Mouse (Mus musculus) lung, postnatal 36 days (tissue): ENCODE results near the gene Wdr63.

Experiments
- DNase-seq: peaks from one replicate; pipeline ENCODE4 v3.0.0; 2022; ENCODE audit warnings: mixed read lengths

The Wdr63 gene

DNA sequence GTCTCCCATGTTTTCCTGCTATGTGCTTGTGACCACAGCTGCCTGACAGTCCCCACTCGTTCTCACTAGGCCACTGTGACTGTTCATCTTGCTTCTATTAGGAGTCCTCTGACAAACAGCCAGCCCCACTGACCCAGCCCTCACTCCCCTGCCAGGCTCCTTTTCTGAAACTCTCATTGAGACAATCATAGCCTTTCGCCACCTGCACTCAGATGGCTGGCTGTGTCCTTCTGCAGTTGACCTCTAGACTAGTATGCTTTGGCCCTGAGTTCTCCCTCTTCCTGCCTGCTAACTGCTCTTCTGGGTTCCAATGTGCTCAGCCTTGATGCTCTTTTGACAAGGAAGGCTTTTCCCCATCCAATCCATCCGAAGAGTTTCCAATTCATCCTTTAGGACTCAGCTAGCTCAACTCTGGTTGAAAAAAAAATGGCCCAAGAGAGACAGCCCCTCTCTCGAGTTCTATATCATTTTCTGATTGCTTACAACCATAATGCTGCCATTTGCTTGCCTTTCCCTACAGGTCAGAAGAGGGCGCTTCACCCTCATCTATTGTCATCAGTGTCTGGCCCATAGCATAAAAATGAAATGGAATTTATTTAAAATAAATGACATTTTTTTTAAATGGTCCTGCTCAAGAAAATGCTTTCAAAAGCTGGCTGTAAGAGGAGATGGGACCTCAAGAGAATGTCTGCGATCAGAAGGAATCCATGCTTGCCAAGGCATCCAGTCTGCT is 54.7 kb downstream of the Wdr63 start:
- DNase-seq = no peak

GRCm38 (mm10) chr3:146051277-146052007 is 56.5 kb downstream of the Wdr63 start:
- DNase-seq = peak; percentile 34

DNA sequence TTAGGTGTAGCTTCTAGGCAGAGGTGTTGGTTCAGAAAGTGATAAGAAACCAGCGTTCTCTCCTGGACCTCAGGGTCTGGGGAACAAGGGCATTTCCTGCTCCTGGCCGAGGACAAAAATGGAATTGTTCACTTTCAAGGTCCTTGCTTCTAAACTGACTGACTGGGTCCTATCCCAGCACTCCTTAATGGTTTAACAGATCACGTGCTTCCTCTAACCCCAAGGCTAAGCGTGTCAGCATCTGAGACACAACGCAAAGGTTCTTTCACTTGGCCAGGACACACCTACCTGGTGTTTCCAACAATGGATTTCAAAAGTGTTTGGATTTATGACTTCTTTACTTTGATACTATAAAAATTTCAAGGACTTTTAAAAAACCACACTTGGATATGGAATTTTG is 58.0 kb downstream of the Wdr63 start:
- no peak for DNase-seq

DNA sequence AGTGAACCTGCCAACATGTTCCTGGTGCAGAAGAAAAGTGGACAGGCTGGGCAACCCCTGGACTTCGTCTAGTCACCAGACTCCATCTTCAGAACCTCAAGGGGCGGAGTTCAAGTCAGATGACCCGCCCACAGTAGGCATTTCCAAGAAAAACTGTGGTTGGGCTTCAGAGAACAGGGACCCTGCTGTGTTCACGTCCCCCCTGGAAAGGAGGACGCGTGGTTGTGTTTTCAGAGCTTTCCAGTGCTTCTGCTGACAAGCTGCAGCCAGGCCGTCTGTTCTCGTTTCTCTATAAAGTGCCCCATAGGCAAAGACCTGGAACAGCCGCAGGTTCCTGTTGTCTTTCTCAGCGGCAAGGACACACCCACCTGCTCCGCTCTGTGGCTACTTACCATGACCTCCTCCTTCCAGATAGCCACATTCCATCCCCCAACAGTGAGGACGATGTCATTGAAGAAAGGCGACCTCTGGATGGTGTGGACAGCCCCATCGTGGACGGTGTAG is 60.2 kb downstream of the Wdr63 start:
- DNase-seq = peak; percentile 71

DNA sequence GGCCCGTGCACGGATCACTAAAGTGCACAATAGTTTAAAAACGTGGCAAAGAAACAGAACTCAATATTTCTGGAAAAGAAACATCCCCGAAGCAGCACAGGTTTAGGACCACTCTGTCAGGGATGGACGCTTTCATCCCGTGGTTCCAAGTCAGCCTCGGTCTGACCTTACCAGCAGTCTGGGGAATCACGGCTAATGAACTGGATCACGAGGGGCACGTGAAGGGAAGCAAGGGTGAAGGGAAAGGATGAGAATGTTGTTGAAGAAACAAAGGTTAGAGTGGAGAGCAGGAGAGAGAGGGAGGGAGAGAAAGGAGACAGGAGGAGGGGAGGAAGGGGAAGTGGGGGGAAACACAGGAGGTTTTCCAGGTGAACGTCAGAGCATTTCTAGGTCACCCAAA is 61.9 kb downstream of the Wdr63 start:
- no peak for DNase-seq

DNA sequence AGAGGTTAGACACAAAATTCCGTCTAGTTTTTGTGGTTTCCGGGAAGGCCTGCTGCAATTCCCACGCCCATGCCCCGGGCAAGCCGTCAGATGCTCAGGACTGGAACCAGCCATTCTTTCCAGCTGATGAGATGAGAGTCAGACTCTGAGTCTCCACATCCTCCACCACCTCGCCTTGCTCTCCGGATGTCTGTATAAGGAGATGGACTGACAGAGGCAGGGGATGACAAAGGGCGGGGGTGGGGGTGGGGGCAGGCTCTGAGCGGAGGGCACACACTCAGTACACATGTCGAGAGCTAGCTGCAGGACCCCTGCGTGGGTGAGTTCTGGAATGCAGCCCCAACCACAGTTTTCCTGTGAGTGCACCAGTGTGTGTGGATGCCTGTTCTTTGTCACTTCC is 63.0 kb downstream of the Wdr63 start:
- DNase-seq = no peak

- DNase-seq = no peak
Measured at GRCm38 (mm10) chr3:146041382-146041781, 66.5 kb downstream of the Wdr63 start.

DNA sequence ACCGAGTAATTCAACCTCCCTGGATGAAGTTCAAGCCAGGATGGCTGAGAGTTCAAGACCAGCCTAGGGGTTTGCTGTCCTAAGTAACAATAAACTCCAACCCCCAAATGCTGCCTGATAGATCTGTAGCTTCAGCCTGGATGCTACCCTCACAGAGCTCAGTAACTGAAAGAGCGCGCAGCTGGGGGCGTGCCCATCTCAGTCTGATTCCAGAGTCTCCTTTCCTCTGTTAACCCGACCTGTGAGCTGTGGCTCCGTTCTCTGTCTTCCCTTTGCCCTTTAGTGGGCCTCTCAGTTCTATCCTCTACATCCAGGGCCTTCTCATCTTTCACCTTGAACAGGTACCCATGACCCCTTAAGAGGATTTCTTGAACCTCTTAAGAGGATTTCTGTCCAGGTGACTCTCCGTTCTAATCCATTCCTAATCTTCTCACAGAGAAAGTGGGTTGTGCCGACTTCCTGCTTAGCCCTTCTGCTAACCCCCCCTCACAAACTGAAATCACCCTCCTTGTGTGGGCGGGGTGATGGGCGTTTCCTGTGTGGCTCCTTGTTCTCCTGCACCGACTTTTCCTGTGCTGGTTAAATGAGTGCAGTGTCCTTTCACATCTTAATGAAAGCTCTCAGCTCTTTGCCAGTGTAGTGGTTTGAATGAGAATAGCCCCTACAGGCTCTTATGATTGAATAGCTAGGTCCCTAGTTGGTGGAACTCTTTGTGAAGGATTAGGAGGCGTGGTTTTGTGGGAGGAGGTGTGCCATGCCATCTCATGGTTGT is 68.6 kb downstream of the Wdr63 start:
- DNase-seq = peak; percentile 32

- DNase-seq = no peak
Measured at GRCm38 (mm10) chr3:146037906-146038305, 70.0 kb downstream of the Wdr63 start.

GRCm38 (mm10) chr3:146032976-146033375 is 75.0 kb downstream of the Wdr63 start:
- DNase-seq = no peak

DNA sequence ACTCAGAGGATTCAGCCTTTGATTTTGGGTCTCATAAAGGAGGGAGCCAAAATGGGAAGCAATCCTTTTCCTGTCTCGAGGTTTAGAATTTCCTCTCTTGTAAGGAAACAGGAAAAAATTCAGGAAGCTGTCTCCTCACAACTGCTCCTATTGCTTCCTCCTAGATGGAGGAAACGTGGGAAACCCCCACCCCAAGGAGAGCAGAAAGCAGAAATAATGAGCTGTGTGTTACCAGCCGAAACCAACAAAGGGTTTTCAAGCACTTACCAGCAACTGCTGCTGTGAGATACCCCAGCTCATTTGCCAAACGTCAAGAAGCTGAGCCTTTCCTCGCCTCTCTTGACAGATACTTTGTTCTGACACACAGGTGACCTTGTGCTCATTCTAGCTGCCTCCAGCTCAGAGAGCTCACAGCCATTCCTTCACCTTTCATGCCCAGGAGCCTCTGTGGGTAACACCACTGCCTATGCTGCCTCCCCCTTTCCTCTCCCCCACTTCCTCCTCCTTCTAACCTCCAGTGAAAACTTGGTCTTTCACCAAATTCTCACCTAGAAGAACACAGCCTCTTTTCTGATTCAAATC is 77.6 kb downstream of the Wdr63 start:
- DNase-seq = no peak

GRCm38 (mm10) chr3:146029234-146029633 is 78.7 kb downstream of the Wdr63 start:
- DNase-seq = no peak

- DNase-seq = no peak
Measured at GRCm38 (mm10) chr3:146028406-146028805, 79.5 kb downstream of the Wdr63 start.

GRCm38 (mm10) chr3:146027116-146027515 is 80.8 kb downstream of the Wdr63 start:
- peak; percentile 67 for DNase-seq

- DNase-seq = no peak
Measured at GRCm38 (mm10) chr3:146025499-146025898, 82.4 kb downstream of the Wdr63 start.

DNA sequence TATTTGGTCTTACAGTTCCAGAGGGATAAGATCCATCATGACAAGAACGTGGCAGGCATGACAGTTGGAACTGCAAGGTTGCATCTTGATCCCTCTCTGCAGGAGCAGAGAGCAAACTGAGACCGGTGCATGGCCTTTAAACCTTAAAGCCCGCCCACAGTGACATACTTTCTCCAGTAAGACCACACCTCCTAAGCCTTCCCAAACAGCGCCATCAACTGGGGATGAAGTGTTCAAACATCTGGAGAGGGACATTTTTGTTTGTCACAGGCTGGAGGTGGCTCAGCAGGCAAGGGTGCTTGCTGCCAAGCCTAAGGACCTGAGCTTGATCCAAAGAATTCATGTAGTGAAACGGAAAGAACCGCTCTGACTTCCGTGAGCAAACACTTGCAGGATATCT is 83.2 kb downstream of the Wdr63 start:
- no peak for DNase-seq

DNA sequence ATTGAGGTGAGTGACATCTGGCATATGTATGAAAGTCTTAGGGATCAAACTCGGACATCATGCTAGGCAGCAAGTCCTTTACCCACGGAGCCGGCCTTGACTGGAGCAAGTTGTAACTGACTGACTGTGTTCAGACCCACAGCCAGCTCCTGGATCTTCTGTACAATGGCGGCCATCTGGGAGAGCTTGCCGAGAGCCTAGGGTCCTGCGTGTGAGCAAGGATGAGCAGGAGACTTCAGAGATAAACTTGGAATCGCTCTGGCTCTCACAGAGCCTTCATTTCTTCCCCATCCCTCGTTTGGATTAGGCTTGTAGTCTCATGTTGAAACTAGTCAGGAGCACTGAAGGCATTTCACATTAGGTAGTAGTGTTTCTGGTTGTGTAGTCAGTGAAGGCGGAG is 85.7 kb downstream of the Wdr63 start:
- no peak for DNase-seq

DNA sequence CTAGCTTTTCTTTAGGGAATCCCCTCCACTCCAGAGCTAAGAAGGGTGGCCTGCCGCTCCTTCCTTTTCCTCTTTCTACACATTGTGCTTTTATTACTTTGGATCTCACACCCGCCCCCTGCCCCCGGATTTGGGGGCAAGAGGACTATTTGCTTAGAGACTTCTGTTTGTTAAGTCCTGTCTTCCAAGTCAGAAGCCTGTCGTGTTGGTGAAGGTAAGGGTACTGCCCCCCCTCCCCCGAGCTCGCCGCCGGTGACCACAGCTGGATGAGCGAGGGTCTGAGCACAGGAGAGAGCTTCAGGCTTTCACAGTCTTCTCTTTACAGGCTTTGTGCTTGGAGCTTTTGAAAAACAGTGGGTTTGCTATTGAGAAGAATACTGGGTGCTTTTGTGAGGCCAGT is 90.4 kb downstream of the Wdr63 start:
- no peak for DNase-seq

DNA sequence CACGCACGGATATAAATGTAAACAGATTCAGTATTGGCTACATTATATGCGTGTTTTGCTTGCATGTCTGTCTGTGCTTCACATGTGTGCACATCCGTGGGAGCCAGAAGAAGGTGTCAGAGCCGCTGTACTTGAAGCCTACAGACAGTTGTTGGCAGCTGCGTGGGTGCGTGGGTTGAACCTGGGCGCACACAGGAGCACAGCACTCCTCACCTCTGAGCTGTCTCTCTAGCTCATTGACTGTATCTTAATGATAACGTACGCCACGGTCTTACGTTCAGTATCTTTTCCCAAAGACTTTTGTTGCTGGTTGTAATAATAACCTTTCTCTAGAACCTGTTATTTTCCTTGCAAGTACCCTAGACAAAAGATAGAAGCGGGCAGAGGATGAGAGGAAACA is 91.0 kb downstream of the Wdr63 start:
- no peak for DNase-seq

DNA sequence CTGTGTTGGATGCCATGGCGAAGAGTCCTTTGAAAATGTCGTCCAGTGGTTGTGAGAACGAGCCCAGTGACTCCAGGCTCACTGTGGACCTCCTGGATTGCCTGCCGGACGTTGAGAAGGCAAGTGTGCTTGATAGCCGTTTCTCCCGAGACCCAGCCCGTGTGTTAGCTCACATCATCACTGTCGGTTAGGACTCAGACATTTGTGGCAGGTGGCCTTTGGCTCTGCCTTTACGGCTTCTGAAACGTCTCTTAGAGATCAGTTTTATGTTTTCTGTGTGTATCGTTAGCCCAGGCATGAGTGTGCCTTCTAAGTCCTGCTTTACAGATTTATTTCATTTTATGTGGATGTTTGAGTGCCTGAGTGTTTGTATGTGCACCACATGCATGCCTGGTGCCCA is 93.6 kb downstream of the Wdr63 start:
- DNase-seq = no peak

- DNase-seq = no peak
Measured at GRCm38 (mm10) chr3:146013490-146013889, 94.4 kb downstream of the Wdr63 start.

DNA sequence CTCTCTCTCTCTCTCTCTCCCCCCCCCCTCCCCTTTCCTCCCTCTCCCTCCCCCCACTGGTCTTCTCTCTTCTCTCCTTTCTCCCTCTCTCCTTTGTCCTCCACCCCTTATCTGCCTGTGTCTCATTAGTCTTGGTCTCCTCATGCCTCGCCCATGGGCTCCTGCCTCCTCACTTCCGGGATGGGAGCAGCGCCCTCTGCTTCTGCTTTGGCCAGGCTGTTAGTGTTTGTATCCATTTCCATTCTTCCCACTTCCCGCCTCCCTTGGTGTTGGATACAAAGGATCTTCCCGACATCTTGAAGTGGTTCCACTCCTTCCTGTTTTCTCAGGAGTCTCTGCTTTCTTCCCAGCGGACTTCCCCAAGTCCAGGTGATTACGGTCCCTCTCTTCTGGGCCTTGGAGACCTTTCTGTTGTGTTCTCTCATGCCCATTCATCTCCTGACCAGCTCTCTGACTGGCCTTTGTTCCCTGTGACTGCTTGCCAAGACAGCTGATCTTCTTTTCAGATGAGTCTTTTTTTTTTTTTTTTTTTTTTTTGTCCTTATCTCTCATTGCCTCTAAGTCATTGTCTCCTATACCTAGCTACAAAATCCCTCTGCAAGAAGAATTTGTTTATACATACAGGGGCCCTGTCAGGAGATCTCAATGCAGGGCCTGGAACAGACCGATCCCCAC is 96.2 kb downstream of the Wdr63 start:
- no peak for DNase-seq

DNA sequence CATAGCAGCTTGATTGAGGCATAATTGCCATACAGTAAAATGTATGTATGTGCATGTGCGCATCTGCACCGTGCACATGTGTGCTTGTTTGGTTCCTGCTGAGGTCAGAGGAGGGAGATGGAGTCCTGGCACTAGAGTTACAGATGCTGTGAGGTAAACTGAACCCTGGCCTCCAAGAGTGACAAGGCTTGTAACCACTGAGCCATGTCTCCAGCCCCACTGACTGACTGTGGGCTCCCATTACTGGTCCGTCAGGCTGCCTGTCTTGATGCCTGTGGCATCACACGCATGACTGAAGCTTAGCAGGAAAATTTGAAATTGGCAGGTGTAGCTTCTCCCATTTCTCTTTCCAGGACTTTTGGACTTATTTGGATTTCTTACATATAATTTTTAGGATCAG is 97.2 kb downstream of the Wdr63 start:
- DNase-seq = no peak
